Mouse (Mus musculus): Measurements from ENCODE around the gene Repin1. TPM values are rescaled to one million over a fixed set of nuclear protein-coding genes. Genes with fewer than 3 reads are reported as not detected.

Gene Repin1
- polyA plus RNA-seq, 1 experiment from 2014 or later = 29.5 TPM

- no peak for ATAC-seq (replicated peaks; ENCODE audit: low FRiP score, low TSS enrichment, low read depth)
- Histone ChIP-seq H3K4me1 (replicated peaks; ENCODE audit: control insufficient read depth, insufficient read depth, low read length) (peaks cover 34% of the 10 kb centered on the region), H3K36me3 (ENCODE audit: control insufficient read depth, insufficient read depth, low read length) (no peaks in the 10 kb centered on the region), H3K4me3 (ENCODE audit: low read depth, low read length) (0 out of 2 replicates have a peak within 1 kb of the TSS, but pooled peaks have one; percentile 4), H3K27me3 (replicated peaks; ENCODE audit: control insufficient read depth, insufficient read depth, low read length) (no peaks in the 10 kb centered on the region), H3K4me2 (ENCODE audit: low read length) (peak within 1 kb of the TSS; percentile 20), H3K27ac (ENCODE audit: low read depth) (peak within 1 kb of the TSS; percentile 67), H3K9ac (ENCODE audit: low read length) (no peak within 1 kb of the TSS), H3K9me3 (ENCODE audit: control insufficient read depth, low read length) (no peaks in the 10 kb centered on the region; the same call in 1 of the 2 replicates)
- 15% methylated on average over 6 of the region's 6 CpGs for WGBS
- DNase-seq (ENCODE audit: low spot score) = no peak
These were observed 21.1 kb upstream of the Repin1 start, which contains the start of gene Rarres2 for GRCm38 (mm10) chr6:48572572-48573061. Gene Rarres2, minus strand, starts transcription at chr6:48572789.

DNA sequence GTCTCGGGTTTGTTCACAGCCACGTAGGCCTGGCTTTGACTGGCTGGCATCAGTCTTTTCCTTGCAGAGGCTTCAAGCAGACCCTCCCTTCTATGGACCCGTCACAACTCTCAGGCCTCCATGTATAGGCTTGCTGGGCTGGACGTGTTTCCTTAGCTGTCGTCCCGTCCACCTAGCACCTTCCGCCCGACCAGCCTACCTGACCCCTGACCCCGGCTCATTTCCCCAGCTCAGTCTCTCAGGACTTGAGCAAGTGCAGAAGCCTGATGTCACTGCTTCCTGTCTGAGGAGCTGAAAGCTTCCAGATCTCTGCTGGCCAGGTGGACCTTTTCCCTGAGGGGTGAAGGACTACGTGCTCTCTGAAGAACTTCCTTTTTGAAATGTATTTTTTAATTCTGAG lies 20.4 kb upstream of the Repin1 start:
- Histone ChIP-seq H3K4me2 (ENCODE audit: low read length) (no peak overlapping the region), H3K27me3 (replicated peaks; ENCODE audit: control insufficient read depth, insufficient read depth, low read length) (no peaks in the 10 kb centered on the region), H3K4me1 (replicated peaks; ENCODE audit: control insufficient read depth, insufficient read depth, low read length) (peaks cover 33% of the 10 kb centered on the region), H3K36me3 (ENCODE audit: control insufficient read depth, insufficient read depth, low read length) (no peaks in the 10 kb centered on the region), H3K9me3 (ENCODE audit: control insufficient read depth, low read length) (no peaks in the 10 kb centered on the region; the same call in 1 of the 2 replicates), H3K27ac (ENCODE audit: low read depth) (peak overlapping the region; percentile 67), H3K9ac (ENCODE audit: low read length) (no peak overlapping the region), H3K4me3 (ENCODE audit: low read depth, low read length) (no peak overlapping the region)
- ATAC-seq (replicated peaks; ENCODE audit: low FRiP score, low TSS enrichment, low read depth) (no peak), DNase-seq (ENCODE audit: low spot score) (peak; percentile 62)
- 25% methylated on average over 10 of the region's 10 CpGs for WGBS

DNA sequence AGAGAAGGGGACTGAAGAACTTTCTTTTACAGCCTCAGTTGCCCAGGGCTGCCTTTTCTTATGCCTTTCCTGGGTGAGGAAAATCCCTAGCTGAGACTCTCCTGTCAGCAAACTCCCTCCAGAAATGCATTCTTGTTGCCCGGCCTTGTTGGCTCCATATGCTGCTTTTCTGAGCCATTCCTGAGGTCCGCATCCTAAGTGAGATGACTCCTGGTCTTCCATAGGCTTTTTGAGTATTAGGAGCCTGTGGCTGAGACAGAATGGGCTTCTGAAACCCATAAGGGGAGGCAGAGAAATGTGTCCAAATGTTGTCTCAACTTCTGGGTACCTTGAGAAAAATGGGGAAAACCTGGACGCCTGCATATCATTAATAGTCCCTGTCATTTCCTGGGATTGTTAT lies 19.7 kb upstream of the Repin1 start:
- H3K9ac ChIP-seq (ENCODE audit: low read length) = no peak overlapping the region
- no peaks in the 10 kb centered on the region for H3K27me3 ChIP-seq (replicated peaks; ENCODE audit: control insufficient read depth, insufficient read depth, low read length)
- WGBS = 68% methylated on average over 3 of the region's 3 CpGs
- ATAC-seq (replicated peaks; ENCODE audit: low FRiP score, low TSS enrichment, low read depth) = no peak
- no peaks in the 10 kb centered on the region for H3K36me3 ChIP-seq (ENCODE audit: control insufficient read depth, insufficient read depth, low read length)
- H3K4me3 ChIP-seq (ENCODE audit: low read depth, low read length) = no peak overlapping the region
- no peak for DNase-seq (ENCODE audit: low spot score)
- peaks cover 28% of the 10 kb centered on the region for H3K4me1 ChIP-seq (replicated peaks; ENCODE audit: control insufficient read depth, insufficient read depth, low read length)
- H3K9me3 ChIP-seq (ENCODE audit: control insufficient read depth, low read length) = no peaks in the 10 kb centered on the region; the same call in 1 of the 2 replicates
- H3K27ac ChIP-seq (ENCODE audit: low read depth) = peak overlapping the region; percentile 33; the same call in 1 of the 2 replicates
- no peak overlapping the region for H3K4me2 ChIP-seq (ENCODE audit: low read length)

GRCm38 (mm10) chr6:48578736-48579135 lies 14.9 kb upstream of the Repin1 start:
- peak overlapping the region; percentile 24; the same call in 1 of the 2 replicates for H3K27ac ChIP-seq (ENCODE audit: low read depth)
- no peak overlapping the region; the same call in 1 of the 2 replicates for H3K4me2 ChIP-seq (ENCODE audit: low read length)
- no peak overlapping the region for H3K9ac ChIP-seq (ENCODE audit: low read length)
- ATAC-seq (replicated peaks; ENCODE audit: low FRiP score, low TSS enrichment, low read depth) (no peak), DNase-seq (ENCODE audit: low spot score) (no peak)
- no peak overlapping the region for H3K4me3 ChIP-seq (ENCODE audit: low read depth, low read length)
- WGBS = 41% methylated on average over 5 of the region's 5 CpGs
- peaks cover 3% of the 10 kb centered on the region; the same call in 1 of the 2 replicates for H3K4me1 ChIP-seq (replicated peaks; ENCODE audit: control insufficient read depth, insufficient read depth, low read length)
- no peaks in the 10 kb centered on the region for H3K36me3 ChIP-seq (ENCODE audit: control insufficient read depth, insufficient read depth, low read length)
- no peaks in the 10 kb centered on the region for H3K9me3 ChIP-seq (ENCODE audit: control insufficient read depth, low read length)
- no peaks in the 10 kb centered on the region for H3K27me3 ChIP-seq (replicated peaks; ENCODE audit: control insufficient read depth, insufficient read depth, low read length)

DNA sequence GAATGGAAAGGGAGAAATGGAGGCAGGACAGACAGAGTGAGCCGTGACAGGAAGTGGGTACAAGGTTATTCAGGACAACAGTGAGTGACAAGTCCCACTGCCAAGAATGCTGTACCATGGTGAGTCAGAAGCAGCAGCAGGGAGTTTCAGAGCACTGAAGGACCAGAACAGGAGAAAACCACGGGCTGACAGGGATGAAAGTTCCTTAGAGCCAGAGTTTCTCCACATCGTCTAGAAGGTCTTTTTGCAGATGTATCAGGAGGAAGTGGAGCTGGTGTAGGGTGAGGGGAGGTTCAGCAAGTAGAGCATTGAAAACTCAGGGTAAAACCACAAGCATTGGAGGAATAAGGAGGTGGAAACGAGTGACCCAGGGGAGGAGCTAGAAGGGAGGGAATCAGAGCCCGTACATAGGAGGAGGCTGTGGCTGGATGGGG lies 14.5 kb upstream of the Repin1 start:
- Histone ChIP-seq H3K9me3 (ENCODE audit: control insufficient read depth, low read length) (no peaks in the 10 kb centered on the region), H3K9ac (ENCODE audit: low read length) (no peak overlapping the region), H3K36me3 (ENCODE audit: control insufficient read depth, insufficient read depth, low read length) (no peaks in the 10 kb centered on the region), H3K27ac (ENCODE audit: low read depth) (peak overlapping the region; percentile 24; the same call in 1 of the 2 replicates), H3K4me2 (ENCODE audit: low read length) (no peak overlapping the region; the same call in 1 of the 2 replicates), H3K27me3 (replicated peaks; ENCODE audit: control insufficient read depth, insufficient read depth, low read length) (no peaks in the 10 kb centered on the region), H3K4me3 (ENCODE audit: low read depth, low read length) (no peak overlapping the region), H3K4me1 (replicated peaks; ENCODE audit: control insufficient read depth, insufficient read depth, low read length) (no peaks in the 10 kb centered on the region)
- ATAC-seq (replicated peaks; ENCODE audit: low FRiP score, low TSS enrichment, low read depth) = no peak
- WGBS = 27% methylated on average over 5 of the region's 5 CpGs
- DNase-seq (ENCODE audit: low spot score) = no peak

- H3K9me3 ChIP-seq (ENCODE audit: control insufficient read depth, low read length) = no peaks in the 10 kb centered on the region
- H3K9ac ChIP-seq (ENCODE audit: low read length) = no peak overlapping the region
- no peak overlapping the region for H3K4me3 ChIP-seq (ENCODE audit: low read depth, low read length)
- H3K4me2 ChIP-seq (ENCODE audit: low read length) = no peak overlapping the region
- no peaks in the 10 kb centered on the region for H3K4me1 ChIP-seq (replicated peaks; ENCODE audit: control insufficient read depth, insufficient read depth, low read length)
- WGBS = 46% methylated on average over 3 of the region's 3 CpGs
- H3K27me3 ChIP-seq (replicated peaks; ENCODE audit: control insufficient read depth, insufficient read depth, low read length) = no peaks in the 10 kb centered on the region
- no peak for DNase-seq (ENCODE audit: low spot score)
- no peak for ATAC-seq (replicated peaks; ENCODE audit: low FRiP score, low TSS enrichment, low read depth)
- no peaks in the 10 kb centered on the region for H3K36me3 ChIP-seq (ENCODE audit: control insufficient read depth, insufficient read depth, low read length)
- no peak overlapping the region for H3K27ac ChIP-seq (ENCODE audit: low read depth)
These were observed 12.4 kb upstream of the Repin1 start for GRCm38 (mm10) chr6:48581257-48581656.

DNA sequence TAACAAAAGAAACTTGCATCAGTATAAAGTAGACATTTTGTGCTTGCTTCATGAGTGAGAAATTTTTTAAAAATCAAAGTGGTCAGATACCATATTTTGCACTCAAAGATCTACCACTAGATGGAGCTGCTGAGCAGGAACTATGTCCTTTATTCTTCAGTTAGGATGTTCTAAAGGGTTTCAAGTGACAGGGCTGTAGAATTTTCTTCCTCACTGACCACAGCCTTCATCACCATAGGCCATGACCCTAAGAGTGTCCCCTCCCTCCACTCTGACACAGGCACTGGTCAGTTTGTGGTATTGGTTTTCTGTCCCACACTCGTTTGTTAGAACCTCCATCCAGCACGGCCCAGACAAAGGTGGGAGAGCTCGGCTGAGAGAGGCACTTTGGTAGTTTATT lies 11.6 kb upstream of the Repin1 start:
- H3K4me3 ChIP-seq (ENCODE audit: low read depth, low read length) = no peak overlapping the region
- peak; percentile 67 for DNase-seq (ENCODE audit: low spot score)
- H3K9me3 ChIP-seq (ENCODE audit: control insufficient read depth, low read length) = no peaks in the 10 kb centered on the region
- no peak overlapping the region for H3K27ac ChIP-seq (ENCODE audit: low read depth)
- 0 out of 2 replicates have a peak, but pooled peaks have one; percentile 47 for ATAC-seq (replicated peaks; ENCODE audit: low FRiP score, low TSS enrichment, low read depth)
- H3K36me3 ChIP-seq (ENCODE audit: control insufficient read depth, insufficient read depth, low read length) = no peaks in the 10 kb centered on the region
- H3K4me2 ChIP-seq (ENCODE audit: low read length) = no peak overlapping the region
- 84% methylated on average over 3 of the region's 3 CpGs for WGBS
- no peaks in the 10 kb centered on the region for H3K27me3 ChIP-seq (replicated peaks; ENCODE audit: control insufficient read depth, insufficient read depth, low read length)
- H3K9ac ChIP-seq (ENCODE audit: low read length) = no peak overlapping the region
- no peaks in the 10 kb centered on the region for H3K4me1 ChIP-seq (replicated peaks; ENCODE audit: control insufficient read depth, insufficient read depth, low read length)

DNA sequence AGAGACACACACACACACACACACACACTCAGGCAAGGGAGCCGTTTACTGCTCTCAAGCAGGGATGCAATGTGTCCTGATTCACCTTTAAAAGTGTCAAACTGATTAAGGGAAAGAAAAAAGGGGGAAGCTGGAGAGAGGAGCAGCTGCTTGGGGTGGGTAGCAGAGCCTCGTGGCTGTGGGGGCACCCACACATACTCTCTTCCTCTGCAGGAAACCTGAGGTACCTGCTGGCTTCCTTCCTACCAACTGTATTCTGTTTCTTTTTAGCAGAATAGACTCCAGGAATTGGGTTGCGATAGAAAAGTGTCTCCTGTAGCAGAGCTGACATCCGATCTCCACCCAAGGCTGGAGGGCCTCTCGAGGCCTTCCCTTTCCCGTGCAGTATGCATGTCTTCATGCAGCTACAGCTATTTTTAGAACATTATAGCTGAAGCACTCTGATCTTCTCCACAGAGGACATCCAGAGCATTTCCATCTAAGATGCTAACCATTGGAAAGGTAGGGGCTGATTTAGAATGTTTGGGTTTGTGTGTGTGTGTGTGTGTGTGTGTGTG lies 4.4 kb upstream of the Repin1 start, which contains the start of gene Gm45021:
TSS of gene Gm45021 (plus strand) at position 417 of the 557 bp plus-strand sequence.
- no peak for ATAC-seq (replicated peaks; ENCODE audit: low FRiP score, low TSS enrichment, low read depth)
- Histone ChIP-seq H3K27me3 (replicated peaks; ENCODE audit: control insufficient read depth, insufficient read depth, low read length) (no peaks in the 10 kb centered on the region), H3K4me2 (ENCODE audit: low read length) (no peak within 1 kb of the TSS), H3K9me3 (ENCODE audit: control insufficient read depth, low read length) (no peaks in the 10 kb centered on the region), H3K4me3 (ENCODE audit: low read depth, low read length) (no peak within 1 kb of the TSS), H3K36me3 (ENCODE audit: control insufficient read depth, insufficient read depth, low read length) (no peaks in the 10 kb centered on the region), H3K9ac (ENCODE audit: low read length) (no peak within 1 kb of the TSS), H3K4me1 (replicated peaks; ENCODE audit: control insufficient read depth, insufficient read depth, low read length) (0 out of 2 replicates have a peak, but pooled peaks cover 4% of the 10 kb centered on the region), H3K27ac (ENCODE audit: low read depth) (no peak within 1 kb of the TSS)
- no peak for DNase-seq (ENCODE audit: low spot score)
- WGBS = 42% methylated on average over 6 of the region's 6 CpGs
